ENCODE assay signal across 25 mouse cellular contexts in genomic region chr11:74445591-74445990, GRCm38 (mm10).
"Had no signal": no experiment of that assay in that cellular context is flagged by ENCODE, and none has a peak within 500 bp of the region (broad histone marks: within the 10 kb centered on the region; RNA-seq: fewer than 3 reads in every experiment).

No protein-coding gene starts in this region.

- H3K9ac ChIP-seq: embryonic facial prominence, embryonic 12.5 days; embryonic facial prominence, embryonic 13.5 days; embryonic facial prominence, embryonic 15.5 days; forebrain, embryonic 12.5 days; forebrain, embryonic 13.5 days; forebrain, embryonic 15.5 days; forebrain, postnatal 0 days had no signal

- DNase-seq: cerebellum, postnatal 10 days; cerebellum, postnatal 14 days; cerebellum, postnatal 25 days; cerebellum, postnatal 36 days; embryo, embryonic 11 days; forebrain, postnatal 0 days; gastrocnemius, adult 2 months; gastrocnemius, postnatal 10 days; gastrocnemius, postnatal 25 days; gastrocnemius, postnatal 36 days; heart, adult 11 months; heart, adult 18-20 months; heart, adult 2 months had no signal

- H3K27me3 ChIP-seq: embryonic facial prominence, embryonic 12.5 days; embryonic facial prominence, embryonic 13.5 days; embryonic facial prominence, embryonic 15.5 days; forebrain, embryonic 12.5 days; forebrain, embryonic 13.5 days; forebrain, embryonic 15.5 days had no signal

- H3K27ac ChIP-seq: embryonic facial prominence, embryonic 10.5 days; embryonic facial prominence, embryonic 12.5 days; embryonic facial prominence, embryonic 13.5 days; embryonic facial prominence, embryonic 15.5 days; forebrain, embryonic 10.5 days; forebrain, embryonic 12.5 days; forebrain, embryonic 13.5 days; forebrain, embryonic 15.5 days; gastrocnemius, adult 2 months; heart, adult 2 months; heart, embryonic 10.5 days had no signal

- ATAC-seq: forebrain, embryonic 13.5 days; forebrain, embryonic 14.5 days; forebrain, embryonic 15.5 days; forebrain, embryonic 16.5 days; forebrain, postnatal 0 days had no signal

- H3K36me3 ChIP-seq: embryonic facial prominence, embryonic 10.5 days; embryonic facial prominence, embryonic 12.5 days; embryonic facial prominence, embryonic 13.5 days; embryonic facial prominence, embryonic 15.5 days; forebrain, embryonic 10.5 days; forebrain, embryonic 12.5 days; forebrain, embryonic 15.5 days had no signal

- H3K9me3 ChIP-seq: embryonic facial prominence, embryonic 12.5 days; embryonic facial prominence, embryonic 15.5 days; forebrain, embryonic 10.5 days; heart, embryonic 10.5 days had no signal

- H3K4me1 ChIP-seq: embryonic facial prominence, embryonic 10.5 days; embryonic facial prominence, embryonic 12.5 days; embryonic facial prominence, embryonic 13.5 days; embryonic facial prominence, embryonic 15.5 days; forebrain, embryonic 10.5 days; forebrain, embryonic 12.5 days; forebrain, embryonic 13.5 days had no signal

- H3K4me2 ChIP-seq: embryonic facial prominence, embryonic 12.5 days; embryonic facial prominence, embryonic 13.5 days; embryonic facial prominence, embryonic 15.5 days; forebrain, embryonic 12.5 days; forebrain, embryonic 13.5 days; forebrain, embryonic 15.5 days had no signal

- H3K4me3 ChIP-seq: embryonic facial prominence, embryonic 10.5 days; embryonic facial prominence, embryonic 12.5 days; embryonic facial prominence, embryonic 13.5 days; embryonic facial prominence, embryonic 15.5 days; erythroblast, embryonic 14.5 days; forebrain, embryonic 10.5 days; forebrain, embryonic 12.5 days; forebrain, embryonic 13.5 days; forebrain, embryonic 15.5 days; gastrocnemius, adult 2 months; heart, adult 2 months; heart, embryonic 10.5 days had no signal
